Comparison of ENCODE assay signal across 10 mouse cellular contexts in the genomic region with DNA sequence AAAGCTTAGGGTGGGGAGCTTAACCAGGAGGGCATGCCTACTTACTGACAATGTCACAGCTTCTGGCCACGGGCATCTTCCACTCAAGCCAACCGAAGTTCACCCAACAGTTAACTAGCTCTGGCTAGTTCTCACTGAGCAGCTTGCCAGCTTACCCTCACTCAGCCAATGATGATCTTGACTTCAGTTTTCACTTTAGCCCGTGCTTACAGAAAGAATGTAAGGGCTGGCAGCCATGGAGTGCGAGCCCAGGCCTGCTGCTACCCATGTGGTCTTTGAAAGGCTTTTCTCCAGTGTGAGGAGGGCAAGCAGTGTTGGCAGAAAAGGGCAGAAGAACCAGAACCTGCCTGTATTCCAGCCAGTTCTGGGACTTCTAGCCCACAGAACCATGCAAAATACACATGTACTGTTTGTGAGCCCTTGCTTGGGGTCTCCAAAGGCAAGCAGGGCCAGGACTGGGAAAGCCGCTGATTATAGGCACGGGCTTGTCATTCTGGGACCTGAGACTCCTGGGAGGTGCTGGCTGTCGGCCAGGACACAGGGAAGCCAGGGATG.
A peak's percentile ranks its signal among the peaks of the same experiment; 100 is the strongest.
DNase-seq lines count a peak whose midpoint lies in the region; ATAC-seq and TF ChIP-seq lines count a peak whose summit lies in the region.
"Had no signal": no experiment of that assay in that cellular context is flagged by ENCODE, and none has a peak within 500 bp of the region (broad histone marks: within the 10 kb centered on the region; RNA-seq: fewer than 3 reads in every experiment).

No protein-coding gene starts in this region.

- peaks cover 24% of the 10 kb centered on the region for H3K4me1 ChIP-seq in forebrain, embryonic 10.5 days
- H3K4me1 ChIP-seq in forebrain, embryonic 13.5 days: peaks cover 26% of the 10 kb centered on the region
- H3K4me1 ChIP-seq in kidney, adult 2 months (ENCODE audit: control insufficient read depth, insufficient read depth, low read length): peaks cover 11% of the 10 kb centered on the region; the same call in 1 of the 2 replicates
- 0 out of 2 replicates have a peak, but pooled peaks cover 7% of the 10 kb centered on the region for H3K4me1 ChIP-seq in kidney, embryonic 14.5 days (ENCODE audit: control insufficient read depth, insufficient read depth, low read length)
- peaks cover 18% of the 10 kb centered on the region for H3K4me1 ChIP-seq in embryonic facial prominence, embryonic 12.5 days
- peaks cover 31% of the 10 kb centered on the region for H3K4me1 ChIP-seq in limb, embryonic 10.5 days
- no peaks in the 10 kb centered on the region for H3K4me1 ChIP-seq in intestine, embryonic 15.5 days (replicated peaks)
- H3K4me1 ChIP-seq: stomach, embryonic 15.5 days had no signal

- ATAC-seq in forebrain, embryonic 13.5 days: no peak
- ATAC-seq in kidney, embryonic 14.5 days (ENCODE audit: low FRiP score, low TSS enrichment): no peak
- ATAC-seq in embryonic facial prominence, embryonic 12.5 days (ENCODE audit: insufficient number of reproducible peaks, insufficient read depth, low FRiP score, low TSS enrichment): no peak
- no peak for ATAC-seq in intestine, embryonic 15.5 days

- TF ChIP-seq CTCF in kidney, adult 2 months (conservative IDR thresholded peaks at IDR 0.05; ENCODE audit: insufficient read depth, insufficient read length, low read depth, low read length): no peak

- no peaks in the 10 kb centered on the region for H3K36me3 ChIP-seq in forebrain, embryonic 10.5 days (replicated peaks)
- no peaks in the 10 kb centered on the region for H3K36me3 ChIP-seq in forebrain, embryonic 13.5 days (ENCODE audit: poor library complexity, severe bottlenecking)
- H3K36me3 ChIP-seq in kidney, adult 2 months (ENCODE audit: control insufficient read depth, insufficient read depth, low read length): no peaks in the 10 kb centered on the region
- H3K36me3 ChIP-seq in kidney, embryonic 14.5 days (ENCODE audit: control insufficient read depth, insufficient read depth, low read length): no peaks in the 10 kb centered on the region
- H3K36me3 ChIP-seq in embryonic facial prominence, embryonic 12.5 days: no peaks in the 10 kb centered on the region
- no peaks in the 10 kb centered on the region for H3K36me3 ChIP-seq in limb, embryonic 10.5 days
- no peaks in the 10 kb centered on the region for H3K36me3 ChIP-seq in intestine, embryonic 15.5 days
- H3K36me3 ChIP-seq: stomach, embryonic 15.5 days had no signal

- WGBS in forebrain, embryonic 10.5 days: 62% methylated on average over 7 of the region's 7 CpGs
- 53% methylated on average over 7 of the region's 7 CpGs for WGBS in forebrain, embryonic 13.5 days
- WGBS in kidney, adult 2 months: 35% methylated on average over 7 of the region's 7 CpGs
- WGBS in kidney, embryonic 14.5 days: 78% methylated on average over 7 of the region's 7 CpGs
- 56% methylated on average over 7 of the region's 7 CpGs for WGBS in embryonic facial prominence, embryonic 12.5 days
- whole genome bisulfite sequencing in limb, embryonic 10.5 days: 80% methylated on average over 7 of the region's 7 CpGs
- 70% methylated on average over 7 of the region's 7 CpGs for WGBS in intestine, embryonic 15.5 days

- no peak overlapping the region for H3K4me2 ChIP-seq in forebrain, embryonic 13.5 days
- H3K4me2 ChIP-seq in kidney, embryonic 14.5 days (replicated peaks; ENCODE audit: low read depth, low read length): no peak overlapping the region
- H3K4me2 ChIP-seq in embryonic facial prominence, embryonic 12.5 days (replicated peaks): no peak overlapping the region
- no peak overlapping the region for H3K4me2 ChIP-seq in intestine, embryonic 15.5 days (replicated peaks)
- H3K4me2 ChIP-seq: stomach, embryonic 15.5 days had no signal

- no peak for DNase-seq in forebrain, embryonic 10.5 days (ENCODE audit: extremely low spot score, low spot score)
- peak; percentile 50 for DNase-seq in kidney, adult 2 months
- DNase-seq in limb, embryonic 10.5 days (ENCODE audit: low spot score): peak; percentile 28
- no peak for DNase-seq in liver
- DNase-seq: retina, postnatal 1 day had no signal

- no peaks in the 10 kb centered on the region for H3K27me3 ChIP-seq in forebrain, embryonic 10.5 days (ENCODE audit: poor library complexity, severe bottlenecking)
- no peaks in the 10 kb centered on the region for H3K27me3 ChIP-seq in forebrain, embryonic 13.5 days
- H3K27me3 ChIP-seq in kidney, adult 2 months (replicated peaks; ENCODE audit: control insufficient read depth, insufficient read depth, low read length): no peaks in the 10 kb centered on the region
- H3K27me3 ChIP-seq in kidney, embryonic 14.5 days (ENCODE audit: control insufficient read depth, insufficient read depth, low read length): no peaks in the 10 kb centered on the region
- no peaks in the 10 kb centered on the region for H3K27me3 ChIP-seq in embryonic facial prominence, embryonic 12.5 days
- H3K27me3 ChIP-seq in limb, embryonic 10.5 days (ENCODE audit: low read depth, poor library complexity, severe bottlenecking): no peaks in the 10 kb centered on the region
- H3K27me3 ChIP-seq in intestine, embryonic 15.5 days (replicated peaks): no peaks in the 10 kb centered on the region
- H3K27me3 ChIP-seq: stomach, embryonic 15.5 days had no signal

- peak overlapping the region; percentile 78 for H3K27ac ChIP-seq in forebrain, embryonic 10.5 days
- no peak overlapping the region for H3K27ac ChIP-seq in forebrain, embryonic 13.5 days
- 0 out of 2 replicates have a peak overlapping the region, but pooled peaks have one; percentile 13 for H3K27ac ChIP-seq in kidney, adult 2 months (ENCODE audit: insufficient read depth, low read depth, low read length)
- no peak overlapping the region for H3K27ac ChIP-seq in kidney, embryonic 14.5 days (ENCODE audit: low read depth, low read length)
- H3K27ac ChIP-seq in embryonic facial prominence, embryonic 12.5 days: peak overlapping the region; percentile 25; the same call in 1 of the 2 replicates
- H3K27ac ChIP-seq in limb, embryonic 10.5 days: peak overlapping the region; percentile 36; the same call in 1 of the 2 replicates
- H3K27ac ChIP-seq in intestine, embryonic 15.5 days: no peak overlapping the region
- H3K27ac ChIP-seq: stomach, embryonic 15.5 days had no signal

- TF ChIP-seq POLR2A in kidney, adult 2 months (IDR thresholded peaks at IDR 0.05; ENCODE audit: low read depth, low read length): no peak

- H3K4me3 ChIP-seq in forebrain, embryonic 10.5 days: no peak overlapping the region
- H3K4me3 ChIP-seq in forebrain, embryonic 13.5 days: no peak overlapping the region
- no peak overlapping the region for H3K4me3 ChIP-seq in kidney, adult 2 months (ENCODE audit: insufficient read depth, low read depth, low read length)
- no peak overlapping the region for H3K4me3 ChIP-seq in kidney, embryonic 14.5 days (ENCODE audit: low read length)
- no peak overlapping the region for H3K4me3 ChIP-seq in embryonic facial prominence, embryonic 12.5 days
- no peak overlapping the region for H3K4me3 ChIP-seq in limb, embryonic 10.5 days
- H3K4me3 ChIP-seq in intestine, embryonic 15.5 days (replicated peaks): no peak overlapping the region
- H3K4me3 ChIP-seq: stomach, embryonic 15.5 days had no signal

- H3K9ac ChIP-seq in forebrain, embryonic 13.5 days: no peak overlapping the region
- no peak overlapping the region for H3K9ac ChIP-seq in kidney, embryonic 14.5 days (ENCODE audit: low read depth, low read length)
- no peak overlapping the region for H3K9ac ChIP-seq in embryonic facial prominence, embryonic 12.5 days
- no peak overlapping the region for H3K9ac ChIP-seq in intestine, embryonic 15.5 days
- H3K9ac ChIP-seq: stomach, embryonic 15.5 days had no signal

- H3K9me3 ChIP-seq in forebrain, embryonic 10.5 days: no peaks in the 10 kb centered on the region
- no peaks in the 10 kb centered on the region for H3K9me3 ChIP-seq in forebrain, embryonic 13.5 days (replicated peaks)
- no peaks in the 10 kb centered on the region for H3K9me3 ChIP-seq in kidney, embryonic 14.5 days (ENCODE audit: control insufficient read depth, low read length)
- no peaks in the 10 kb centered on the region for H3K9me3 ChIP-seq in embryonic facial prominence, embryonic 12.5 days
- no peaks in the 10 kb centered on the region for H3K9me3 ChIP-seq in limb, embryonic 10.5 days (replicated peaks)
- no peaks in the 10 kb centered on the region for H3K9me3 ChIP-seq in intestine, embryonic 15.5 days
- H3K9me3 ChIP-seq: stomach, embryonic 15.5 days had no signal

Comparison
In these comparisons a context has a peak if more than half of its experiments do, and no peak if none do; other contexts are left out.
1. H3K27ac ChIP-seq: peak in forebrain, embryonic 10.5 days (single experiment), kidney, adult 2 months (single experiment), embryonic facial prominence, embryonic 12.5 days (single experiment) and limb, embryonic 10.5 days (single experiment); none in forebrain, embryonic 13.5 days (single experiment), kidney, embryonic 14.5 days (single experiment) and intestine, embryonic 15.5 days (single experiment).
2. DNase-seq: peak in kidney, adult 2 months (single experiment) and limb, embryonic 10.5 days (single experiment); none in forebrain, embryonic 10.5 days (single experiment) and liver (single experiment).